Mouse (Mus musculus): ENCODE data around the gene Sbno2.

Gene Sbno2

GRCm38 (mm10) chr10:80105460-80105859 is at the start of gene Sbno2:
Gene Sbno2 (minus strand): TSS chr10:80105571.
- CTCF ChIA-PET = interaction anchor here in 1 of 4 experiments (1.0 to 2.3 kb wide), 4 partner anchors 10 to 268 kb away, joined by 3 to 11 read pairs (median 3); partner anchors contain the start of genes Stk11 and Tmem259
- POLR2A ChIA-PET = interaction anchor here in 3 of 4 experiments (0.6 to 4.0 kb wide), 37 partner anchors 8 to 318 kb away, joined by 3 to 20 read pairs (median 4); partner anchors contain the start of genes Tmem259 (in 2 of the 3), Cbarp (in 1 of the 3), Med16 (in 1 of the 3) and Rps15 (in 1 of the 3)

GRCm38 (mm10) chr10:80154384-80154783 is 49.0 kb upstream of the Sbno2 start:
- CTCF ChIA-PET = interaction anchor here in 3 of 4 experiments (0.9 to 1.4 kb wide), 4 partner anchors 10 to 219 kb away, joined by 4 to 20 read pairs (median 5); no protein-coding TSS in a partner anchor
- POLR2A ChIA-PET = interaction anchor here (0.5 to 12.6 kb wide), 17 partner anchors 8 to 483 kb away, joined by 3 to 321 read pairs (median 3); partner anchors contain the start of genes 1600002K03Rik (in 2 of the 4), Cirbp (in 2 of the 4), Tmem259 (in 2 of the 4) and Med16 (in 1 of the 4)

- POLR2A ChIA-PET = interaction anchor here in 3 of 4 experiments (0.6 to 12.6 kb wide), 12 partner anchors 11 to 482 kb away, joined by 3 to 321 read pairs (median 4); partner anchors contain the start of genes 1600002K03Rik (in 2 of the 3), Cirbp (in 2 of the 3) and Med16 (in 1 of the 3)
- CTCF ChIA-PET = no interaction called here
Observed at GRCm38 (mm10) chr10:80153713-80154112, 48.3 kb upstream of the Sbno2 start.

- ChIA-PET POLR2A (interaction anchor here in 3 of 4 experiments (0.6 to 12.6 kb wide), 13 partner anchors 6 to 299 kb away, joined by 3 to 321 read pairs (median 4); partner anchors contain the start of genes 1600002K03Rik (in 2 of the 3), Cirbp (in 2 of the 3), Dazap1 (in 1 of the 3) and Ptbp1 (in 1 of the 3)), CTCF (interaction anchor here in 2 of 4 experiments (1.0 to 2.5 kb wide), 3 partner anchors 12 to 16 kb away, joined by 3 to 21 read pairs (median 11); partner anchors contain the start of gene Cirbp (in 1 of the 2))
Observed at GRCm38 (mm10) chr10:80152873-80153260, 47.5 kb upstream of the Sbno2 start.

GRCm38 (mm10) chr10:80152071-80152872 is 46.9 kb upstream of the Sbno2 start:
- CTCF ChIA-PET = interaction anchor here in 3 of 4 experiments (0.7 to 2.5 kb wide), 4 partner anchors 12 to 22 kb away, joined by 3 to 21 read pairs (median 12); partner anchors contain the start of gene Cirbp (in 1 of the 3)
- POLR2A ChIA-PET = interaction anchor here in 3 of 4 experiments (0.8 to 12.6 kb wide), 13 partner anchors 6 to 298 kb away, joined by 3 to 321 read pairs (median 5); partner anchors contain the start of genes 1600002K03Rik (in 2 of the 3), Cirbp (in 2 of the 3), Dazap1 (in 2 of the 3) and Gamt (in 1 of the 3)

- CTCF ChIA-PET = interaction anchor here (0.7 to 2.5 kb wide), 9 partner anchors 8 to 1138 kb away, joined by 3 to 21 read pairs (median 5); partner anchors contain the start of gene Cirbp (in 1 of the 4)
- POLR2A ChIA-PET = interaction anchor here (0.6 to 12.6 kb wide), 29 partner anchors 7 to 470 kb away, joined by 3 to 321 read pairs (median 3); partner anchors contain the start of genes Gamt (in 3 of the 4), 1600002K03Rik (in 2 of the 4), Cirbp (in 2 of the 4) and Dazap1 (in 2 of the 4)
Observed at GRCm38 (mm10) chr10:80151211-80152034, 46.1 kb upstream of the Sbno2 start.

- POLR2A ChIA-PET = interaction anchor here (0.6 to 12.6 kb wide), 34 partner anchors 8 to 370 kb away, joined by 3 to 321 read pairs (median 4); partner anchors contain the start of genes Gamt (in 3 of the 4), 1600002K03Rik (in 2 of the 4), Cirbp (in 2 of the 4) and Dazap1 (in 2 of the 4)
- CTCF ChIA-PET = interaction anchor here in 3 of 4 experiments (0.8 to 5.2 kb wide), 9 partner anchors 9 to 1139 kb away, joined by 3 to 98 read pairs (median 5); partner anchors contain the start of gene Cirbp (in 1 of the 3)
Observed at GRCm38 (mm10) chr10:80150226-80151210, 45.1 kb upstream of the Sbno2 start.

- POLR2A ChIA-PET = interaction anchor here (0.6 to 12.6 kb wide), 39 partner anchors 7 to 527 kb away, joined by 3 to 321 read pairs (median 4); partner anchors contain the start of genes 1600002K03Rik (in 2 of the 4), Tmem259 (in 2 of the 4), Wdr18 (in 2 of the 4) and Cirbp (in 1 of the 4)
- CTCF ChIA-PET = interaction anchor here (0.5 to 5.2 kb wide), 20 partner anchors 10 to 412 kb away, joined by 3 to 98 read pairs (median 4); partner anchors contain the start of genes Cirbp (in 2 of the 4), Mum1 (in 1 of the 4), Rexo1 (in 1 of the 4) and Tmem259 (in 1 of the 4)
Observed at GRCm38 (mm10) chr10:80149291-80150225, 44.2 kb upstream of the Sbno2 start.

- POLR2A ChIA-PET = interaction anchor here (0.6 to 12.6 kb wide), 44 partner anchors 8 to 528 kb away, joined by 3 to 321 read pairs (median 4); partner anchors contain the start of genes 1600002K03Rik (in 2 of the 4), Tmem259 (in 2 of the 4), Cirbp (in 1 of the 4) and Mum1 (in 1 of the 4)
- CTCF ChIA-PET = interaction anchor here (0.5 to 5.2 kb wide), 29 partner anchors 9 to 471 kb away, joined by 3 to 98 read pairs (median 3); partner anchors contain the start of genes Cirbp (in 2 of the 4), Med16 (in 1 of the 4), Mum1 (in 1 of the 4) and Rexo1 (in 1 of the 4)
Observed at GRCm38 (mm10) chr10:80148610-80149290, 43.4 kb upstream of the Sbno2 start.

- CTCF ChIA-PET = interaction anchor here (0.5 to 5.2 kb wide), 21 partner anchors 9 to 472 kb away, joined by 3 to 98 read pairs (median 5); partner anchors contain the start of genes Cirbp (in 3 of the 4), Med16 (in 1 of the 4) and Tmem259 (in 1 of the 4)
Observed at GRCm38 (mm10) chr10:80147719-80148601, 42.6 kb upstream of the Sbno2 start, which contains the start of gene Midn. Gene Midn (plus strand): TSS chr10:80148272.

GRCm38 (mm10) chr10:80147146-80147718 is 41.9 kb upstream of the Sbno2 start:
- ChIA-PET POLR2A (interaction anchor here (0.6 to 12.6 kb wide), 18 partner anchors 9 to 507 kb away, joined by 3 to 321 read pairs (median 14); partner anchors contain the start of genes 1600002K03Rik (in 2 of the 4), Cirbp (in 2 of the 4) and Tmem259 (in 1 of the 4)), CTCF (interaction anchor here in 3 of 4 experiments (0.6 to 5.2 kb wide), 7 partner anchors 17 to 306 kb away, joined by 4 to 98 read pairs (median 8); partner anchors contain the start of genes Cirbp (in 2 of the 3) and Med16 (in 1 of the 3))

More at GRCm38 (mm10) chr10:80147719-80148601, 42.6 kb upstream of the Sbno2 start, which contains the start of gene Midn:
- POLR2A ChIA-PET = interaction anchor here (0.6 to 12.6 kb wide), 34 partner anchors 8 to 528 kb away, joined by 3 to 321 read pairs (median 6); partner anchors contain the start of genes 1600002K03Rik (in 2 of the 4), Cirbp (in 1 of the 4), Mum1 (in 1 of the 4) and Pcsk4 (in 1 of the 4)

GRCm38 (mm10) chr10:80146568-80147011 is 41.2 kb upstream of the Sbno2 start:
- CTCF ChIA-PET = interaction anchor here in 3 of 4 experiments (0.8 to 5.2 kb wide), 8 partner anchors 13 to 227 kb away, joined by 3 to 98 read pairs (median 12); partner anchors contain the start of gene Cirbp (in 2 of the 3)
- POLR2A ChIA-PET = interaction anchor here in 3 of 4 experiments (1.0 to 12.6 kb wide), 10 partner anchors 9 to 227 kb away, joined by 3 to 321 read pairs (median 14); partner anchors contain the start of genes 1600002K03Rik (in 2 of the 3), Cirbp (in 2 of the 3) and Mum1 (in 1 of the 3)
